ENCODE assay signal across 20 mouse cellular contexts in the genomic region with DNA sequence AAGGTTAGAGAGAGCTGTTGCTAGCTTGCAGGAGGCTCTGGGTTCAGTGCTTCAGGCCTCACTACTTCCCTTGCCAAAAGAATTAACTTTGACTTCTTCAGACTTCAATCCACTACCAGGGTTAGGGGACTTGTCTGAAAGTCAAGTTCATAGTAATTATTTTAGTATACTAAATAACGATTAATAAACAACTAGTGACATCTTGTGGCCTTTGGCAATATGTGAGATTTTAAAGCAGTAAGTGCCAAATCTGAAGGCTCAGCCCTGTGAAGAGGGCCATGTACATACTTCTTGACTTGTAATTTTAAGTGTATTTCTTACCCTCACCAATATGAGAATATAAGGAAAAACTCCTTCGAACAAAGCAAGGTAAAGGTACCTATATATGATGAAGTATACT.
DNase-seq lines count a peak whose midpoint lies in the region; ATAC-seq and TF ChIP-seq lines count a peak whose summit lies in the region.
"Had no signal": no experiment of that assay in that cellular context is flagged by ENCODE, and none has a peak within 500 bp of the region (broad histone marks: within the 10 kb centered on the region; RNA-seq: fewer than 3 reads in every experiment).

No protein-coding gene starts in this region.

- no peaks in the 10 kb centered on the region for H3K9me3 ChIP-seq in embryonic facial prominence, embryonic 14.5 days (ENCODE audit: control insufficient read depth, low read length)
- H3K9me3 ChIP-seq in embryonic facial prominence, embryonic 10.5 days: no peaks in the 10 kb centered on the region
- no peaks in the 10 kb centered on the region for H3K9me3 ChIP-seq in hindbrain, postnatal 0 days (ENCODE audit: low read length)
- H3K9me3 ChIP-seq in hindbrain, embryonic 12.5 days (replicated peaks): no peaks in the 10 kb centered on the region
- no peaks in the 10 kb centered on the region for H3K9me3 ChIP-seq in midbrain, embryonic 14.5 days (ENCODE audit: control insufficient read depth, low read length)
- no peaks in the 10 kb centered on the region for H3K9me3 ChIP-seq in midbrain, embryonic 15.5 days
- no peaks in the 10 kb centered on the region for H3K9me3 ChIP-seq in stomach, postnatal 0 days (ENCODE audit: control insufficient read depth, low read length)
- H3K9me3 ChIP-seq: embryonic facial prominence, embryonic 15.5 days; hindbrain, embryonic 13.5 days; limb, embryonic 13.5 days; liver, embryonic 15.5 days had no signal

- peak; percentile 52 for TF ChIP-seq CTCF in hindbrain, postnatal 0 days (IDR thresholded peaks at IDR 0.05; ENCODE audit: low read depth)
- peak; percentile 53 for TF ChIP-seq CTCF in stomach, postnatal 0 days (IDR thresholded peaks at IDR 0.05; ENCODE audit: low read depth)

- no peaks in the 10 kb centered on the region for H3K4me1 ChIP-seq in embryonic facial prominence, embryonic 14.5 days (ENCODE audit: control insufficient read depth, insufficient read depth, low read length)
- H3K4me1 ChIP-seq in embryonic facial prominence, embryonic 10.5 days: no peaks in the 10 kb centered on the region
- H3K4me1 ChIP-seq in hindbrain, postnatal 0 days (ENCODE audit: insufficient read depth, low read length): no peaks in the 10 kb centered on the region
- H3K4me1 ChIP-seq in hindbrain, embryonic 12.5 days: peaks cover 2% of the 10 kb centered on the region; the same call in 1 of the 2 replicates
- no peaks in the 10 kb centered on the region for H3K4me1 ChIP-seq in midbrain, embryonic 14.5 days (ENCODE audit: control insufficient read depth, insufficient read depth, low read length)
- no peaks in the 10 kb centered on the region for H3K4me1 ChIP-seq in midbrain, embryonic 15.5 days
- H3K4me1 ChIP-seq in stomach, postnatal 0 days (replicated peaks; ENCODE audit: control insufficient read depth, insufficient read depth): no peaks in the 10 kb centered on the region
- H3K4me1 ChIP-seq: embryonic facial prominence, embryonic 15.5 days; hindbrain, embryonic 13.5 days; limb, embryonic 13.5 days; liver, embryonic 15.5 days had no signal

- H3K27ac ChIP-seq in embryonic facial prominence, embryonic 14.5 days (replicated peaks; ENCODE audit: low read depth, low read length): no peak overlapping the region
- no peak overlapping the region for H3K27ac ChIP-seq in embryonic facial prominence, embryonic 10.5 days (replicated peaks)
- no peak overlapping the region for H3K27ac ChIP-seq in hindbrain, postnatal 0 days
- H3K27ac ChIP-seq in hindbrain, embryonic 12.5 days: no peak overlapping the region
- H3K27ac ChIP-seq in midbrain, embryonic 14.5 days (replicated peaks; ENCODE audit: low read depth, low read length): no peak overlapping the region
- H3K27ac ChIP-seq in midbrain, embryonic 15.5 days: no peak overlapping the region
- H3K27ac ChIP-seq in stomach, postnatal 0 days (replicated peaks): no peak overlapping the region
- H3K27ac ChIP-seq: embryonic facial prominence, embryonic 15.5 days; hindbrain, embryonic 13.5 days; limb, embryonic 13.5 days; liver, embryonic 15.5 days had no signal

- no peaks in the 10 kb centered on the region for H3K27me3 ChIP-seq in embryonic facial prominence, embryonic 14.5 days (replicated peaks; ENCODE audit: control insufficient read depth, insufficient read depth, low read length)
- H3K27me3 ChIP-seq in embryonic facial prominence, embryonic 10.5 days (replicated peaks; ENCODE audit: low read depth, poor library complexity, severe bottlenecking): no peaks in the 10 kb centered on the region
- H3K27me3 ChIP-seq in hindbrain, postnatal 0 days (ENCODE audit: insufficient read depth, low read length): no peaks in the 10 kb centered on the region
- no peaks in the 10 kb centered on the region for H3K27me3 ChIP-seq in hindbrain, embryonic 12.5 days
- H3K27me3 ChIP-seq in midbrain, embryonic 14.5 days (ENCODE audit: control insufficient read depth, insufficient read depth, low read length): no peaks in the 10 kb centered on the region
- H3K27me3 ChIP-seq in midbrain, embryonic 15.5 days (replicated peaks): no peaks in the 10 kb centered on the region
- H3K27me3 ChIP-seq in stomach, postnatal 0 days (ENCODE audit: control insufficient read depth, insufficient read depth, low read length): no peaks in the 10 kb centered on the region
- H3K27me3 ChIP-seq: embryonic facial prominence, embryonic 15.5 days; hindbrain, embryonic 13.5 days; limb, embryonic 13.5 days; liver, embryonic 15.5 days had no signal

- no peak for TF ChIP-seq EP300 in stomach, postnatal 0 days (optimal IDR thresholded peaks at IDR 0.05)

- peak; percentile 16 for DNase-seq in embryonic facial prominence, embryonic 14.5 days (ENCODE audit: low spot score)
- DNase-seq in embryonic facial prominence, embryonic 10.5 days (ENCODE audit: low spot score): no peak
- DNase-seq in hindbrain, postnatal 0 days (ENCODE audit: low spot score): peak; percentile 70
- peak; percentile 64 for DNase-seq in midbrain, embryonic 14.5 days
- no peak for DNase-seq in stomach, postnatal 0 days (ENCODE audit: low spot score)
- no peak for DNase-seq in right cerebral cortex, adult 2 months (ENCODE audit: low spot score in 2 of 2)
- DNase-seq: cerebellum, adult 9-10 months; kidney, postnatal 14 days; lung, postnatal 4 days; right cerebral cortex, postnatal 14 days; thymus, postnatal 36 days had no signal

- 80% methylated on average over 2 of the region's 2 CpGs for WGBS in embryonic facial prominence, embryonic 14.5 days
- WGBS in embryonic facial prominence, embryonic 10.5 days: 89% methylated on average over 2 of the region's 2 CpGs
- WGBS in hindbrain, postnatal 0 days: 84% methylated on average over 2 of the region's 2 CpGs
- WGBS in hindbrain, embryonic 12.5 days: 89% methylated on average over 2 of the region's 2 CpGs
- 91% methylated on average over 2 of the region's 2 CpGs for WGBS in midbrain, embryonic 14.5 days
- WGBS in midbrain, embryonic 15.5 days: 91% methylated on average over 2 of the region's 2 CpGs
- WGBS in stomach, postnatal 0 days: 77% methylated on average over 2 of the region's 2 CpGs

- no peak for ATAC-seq in embryonic facial prominence, embryonic 14.5 days (ENCODE audit: low read depth)
- no peak for ATAC-seq in hindbrain, postnatal 0 days
- ATAC-seq in hindbrain, embryonic 12.5 days (ENCODE audit: low FRiP score): no peak
- ATAC-seq in midbrain, embryonic 14.5 days (ENCODE audit: low FRiP score, low TSS enrichment): no peak
- no peak for ATAC-seq in midbrain, embryonic 15.5 days (replicated peaks)
- ATAC-seq in stomach, postnatal 0 days (ENCODE audit: low FRiP score, low TSS enrichment): no peak
- ATAC-seq: activated CD4-positive, CD25-positive, alpha-beta regulatory T cell, adult 4 months; intestine, embryonic 16.5 days had no signal

- H3K9ac ChIP-seq in embryonic facial prominence, embryonic 14.5 days (ENCODE audit: low read depth, low read length): no peak overlapping the region
- no peak overlapping the region for H3K9ac ChIP-seq in hindbrain, postnatal 0 days (replicated peaks; ENCODE audit: low read length)
- H3K9ac ChIP-seq in hindbrain, embryonic 12.5 days: no peak overlapping the region
- H3K9ac ChIP-seq in midbrain, embryonic 14.5 days (replicated peaks; ENCODE audit: low read length): no peak overlapping the region
- no peak overlapping the region for H3K9ac ChIP-seq in midbrain, embryonic 15.5 days
- H3K9ac ChIP-seq in stomach, postnatal 0 days (ENCODE audit: low read length): no peak overlapping the region
- H3K9ac ChIP-seq: embryonic facial prominence, embryonic 15.5 days; hindbrain, embryonic 13.5 days; limb, embryonic 13.5 days; liver, embryonic 15.5 days had no signal

- no peak overlapping the region for H3K4me2 ChIP-seq in embryonic facial prominence, embryonic 14.5 days (ENCODE audit: low read depth, low read length)
- H3K4me2 ChIP-seq in hindbrain, postnatal 0 days (ENCODE audit: low read depth, low read length): no peak overlapping the region
- H3K4me2 ChIP-seq in hindbrain, embryonic 12.5 days (replicated peaks): no peak overlapping the region
- no peak overlapping the region for H3K4me2 ChIP-seq in midbrain, embryonic 14.5 days (ENCODE audit: low read length)
- no peak overlapping the region for H3K4me2 ChIP-seq in midbrain, embryonic 15.5 days
- H3K4me2 ChIP-seq in stomach, postnatal 0 days (replicated peaks; ENCODE audit: low read depth): no peak overlapping the region
- H3K4me2 ChIP-seq: embryonic facial prominence, embryonic 15.5 days; hindbrain, embryonic 13.5 days; limb, embryonic 13.5 days; liver, embryonic 15.5 days; midbrain, embryonic 11.5 days had no signal

- H3K36me3 ChIP-seq in embryonic facial prominence, embryonic 14.5 days (ENCODE audit: control insufficient read depth, insufficient read depth, low read length): no peaks in the 10 kb centered on the region
- H3K36me3 ChIP-seq in embryonic facial prominence, embryonic 10.5 days (replicated peaks): no peaks in the 10 kb centered on the region
- 0 out of 2 replicates have a peak, but pooled peaks cover 5% of the 10 kb centered on the region for H3K36me3 ChIP-seq in hindbrain, postnatal 0 days (ENCODE audit: insufficient read depth, low read length)
- peaks cover 8% of the 10 kb centered on the region; the same call in 1 of the 2 replicates for H3K36me3 ChIP-seq in hindbrain, embryonic 12.5 days
- peaks cover 32% of the 10 kb centered on the region for H3K36me3 ChIP-seq in midbrain, embryonic 14.5 days (ENCODE audit: control insufficient read depth, insufficient read depth, low read length)
- 0 out of 2 replicates have a peak, but pooled peaks cover 11% of the 10 kb centered on the region for H3K36me3 ChIP-seq in midbrain, embryonic 15.5 days (replicated peaks)
- H3K36me3 ChIP-seq in stomach, postnatal 0 days (ENCODE audit: control insufficient read depth, insufficient read depth, low read length): no peaks in the 10 kb centered on the region
- H3K36me3 ChIP-seq: embryonic facial prominence, embryonic 15.5 days; limb, embryonic 13.5 days; liver, embryonic 15.5 days had no signal

- H3K4me3 ChIP-seq in embryonic facial prominence, embryonic 14.5 days (ENCODE audit: low read depth, low read length): no peak overlapping the region
- H3K4me3 ChIP-seq in embryonic facial prominence, embryonic 10.5 days: no peak overlapping the region
- H3K4me3 ChIP-seq in hindbrain, postnatal 0 days (ENCODE audit: low read length): no peak overlapping the region
- no peak overlapping the region for H3K4me3 ChIP-seq in hindbrain, embryonic 12.5 days
- H3K4me3 ChIP-seq in midbrain, embryonic 14.5 days (replicated peaks; ENCODE audit: low read depth, low read length): no peak overlapping the region
- no peak overlapping the region for H3K4me3 ChIP-seq in midbrain, embryonic 15.5 days
- no peak overlapping the region for H3K4me3 ChIP-seq in stomach, postnatal 0 days (ENCODE audit: low read depth, low read length)
- H3K4me3 ChIP-seq: embryonic facial prominence, embryonic 15.5 days; hindbrain, embryonic 13.5 days; limb, embryonic 13.5 days; liver, embryonic 15.5 days had no signal

Comparison
In these comparisons a context has a peak if more than half of its experiments do, and no peak if none do; other contexts are left out.
1. DNase-seq: peak in embryonic facial prominence, embryonic 14.5 days (single experiment), hindbrain, postnatal 0 days (single experiment) and midbrain, embryonic 14.5 days (single experiment); none in embryonic facial prominence, embryonic 10.5 days (single experiment), stomach, postnatal 0 days (single experiment) and right cerebral cortex, adult 2 months (0 of 2).